Mouse (Mus musculus) heart, adult 2 months (tissue): Measurements from ENCODE around the gene Napb.

Source experiments
- CTCF ChIP-seq: fragments of 200-600 bp; IDR thresholded peaks from 2 replicates; pipeline ENCODE4 v1.8.1; 2022; ENCODE audit warnings: antibody characterized with exemption, mild to moderate bottlenecking, moderate library complexity
- EP300 ChIP-seq: fragments of 200-500 bp; IDR thresholded peaks from 2 replicates; pipeline ENCODE4 v1.6.1; 2011; ENCODE audit warnings: low read depth, low read length, control low read depth; ENCODE audit not compliant: insufficient read depth
- POLR2A ChIP-seq: fragments of 200-500 bp; IDR thresholded peaks from 2 replicates; pipeline ENCODE4 v1.6.1; 2011; ENCODE audit warnings: mild to moderate bottlenecking, low read depth, low read length, control low read depth; ENCODE audit not compliant: insufficient read depth

DNA sequence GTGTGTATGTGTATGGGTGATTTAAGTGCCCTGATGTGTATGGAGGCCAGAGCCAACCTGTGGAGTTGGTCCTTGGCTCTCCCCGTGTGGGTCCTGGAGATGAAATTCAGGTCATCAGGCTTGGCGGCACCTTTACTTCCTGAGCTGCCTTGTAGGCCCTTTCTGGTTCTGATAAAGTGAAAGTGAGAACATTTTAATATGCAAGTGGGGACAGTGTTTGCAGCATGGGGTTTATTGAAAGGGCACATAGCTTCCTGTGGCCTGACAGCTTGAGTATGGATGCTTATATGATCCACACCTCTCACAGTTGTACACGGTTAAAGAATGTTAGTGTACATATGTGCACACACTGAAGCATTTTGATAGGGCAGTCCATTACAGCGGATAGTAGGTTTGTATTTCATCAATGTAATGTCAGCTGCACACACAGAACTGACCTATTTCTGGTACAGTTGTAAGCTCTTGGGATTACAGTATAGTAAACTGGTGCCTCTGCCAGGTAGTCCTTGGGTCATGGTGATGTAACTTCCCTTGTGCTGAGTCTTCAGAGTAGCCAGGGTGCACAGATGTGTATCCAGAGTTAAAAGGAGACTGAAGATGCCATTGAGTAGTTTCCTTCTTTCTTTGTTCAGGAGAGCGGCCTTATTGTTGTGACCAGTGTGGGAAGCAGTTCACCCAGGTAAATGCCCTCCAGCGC is 42.7 kb downstream of the Napb start:
- TF ChIP-seq CTCF (no peak), POLR2A (no peak), EP300 (no peak)
